8 mouse cellular contexts compared by ENCODE assay signal in genomic region chr2:121296754-121297231, GRCm38 (mm10). TPM values are rescaled to one million over a fixed set of nuclear protein-coding genes. Genes with fewer than 3 reads are reported as not detected.
DNase-seq lines count a peak whose midpoint lies in the region; ATAC-seq and TF ChIP-seq lines count a peak whose summit lies in the region.

No protein-coding gene starts in this region.

- no peaks in the 10 kb centered on the region for H3K36me3 ChIP-seq in lung, embryonic 16.5 days (ENCODE audit: control insufficient read depth, insufficient read depth, low read length)
- peaks cover 2% of the 10 kb centered on the region; the same call in 1 of the 2 replicates for H3K36me3 ChIP-seq in limb, embryonic 11.5 days (ENCODE audit: control insufficient read depth, insufficient read depth, low read length)
- peaks cover 8% of the 10 kb centered on the region for H3K36me3 ChIP-seq in stomach, embryonic 15.5 days

- peak overlapping the region; percentile 71 for H3K4me2 ChIP-seq in lung, embryonic 16.5 days (ENCODE audit: low read depth, low read length)
- peak overlapping the region; percentile 58; the same call in 1 of the 2 replicates for H3K4me2 ChIP-seq in limb, embryonic 11.5 days (ENCODE audit: low read depth, severe bottlenecking)
- peak overlapping the region; percentile 77 for H3K4me2 ChIP-seq in stomach, embryonic 15.5 days

- no peaks in the 10 kb centered on the region for H3K9me3 ChIP-seq in lung, embryonic 16.5 days (ENCODE audit: control insufficient read depth, low read length)
- H3K9me3 ChIP-seq in limb, embryonic 11.5 days (ENCODE audit: control insufficient read depth, low read length) = no peaks in the 10 kb centered on the region
- no peaks in the 10 kb centered on the region for H3K9me3 ChIP-seq in stomach, embryonic 15.5 days

- no peaks in the 10 kb centered on the region for H3K27me3 ChIP-seq in cerebellum, adult 2 months (ENCODE audit: control insufficient read depth, insufficient read depth, low read length)
- H3K27me3 ChIP-seq in lung, embryonic 16.5 days (ENCODE audit: control insufficient read depth, insufficient read depth, low read depth, low read length) = peaks cover 5% of the 10 kb centered on the region; the same call in 1 of the 2 replicates
- H3K27me3 ChIP-seq in limb, embryonic 11.5 days (ENCODE audit: control insufficient read depth, insufficient read depth, low read length) = peaks cover 24% of the 10 kb centered on the region
- peaks cover 9% of the 10 kb centered on the region for H3K27me3 ChIP-seq in stomach, embryonic 15.5 days (replicated peaks)

- TF ChIP-seq POLR2A in cerebellum, adult 2 months (IDR thresholded peaks at IDR 0.05; ENCODE audit: borderline replicate concordance, insufficient read depth, low read length) = no peak

- no peak for TF ChIP-seq CTCF in cerebellum, adult 2 months (IDR thresholded peaks at IDR 0.05; ENCODE audit: borderline replicate concordance, insufficient read depth, low read depth, low read length)

- no peak for ATAC-seq in lung, embryonic 16.5 days (ENCODE audit: low read depth)
- ATAC-seq in limb, embryonic 11.5 days (ENCODE audit: insufficient number of reproducible peaks, low FRiP score, low TSS enrichment, low read depth) = no peak
- ATAC-seq in stomach, embryonic 15.5 days (ENCODE audit: insufficient read depth, low FRiP score, low read depth) = no peak

- 4% methylated on average over 6 of the region's 6 CpGs for WGBS in cerebellum, adult 2 months
- WGBS in lung, embryonic 16.5 days = 13% methylated on average over 6 of the region's 6 CpGs
- WGBS in limb, embryonic 11.5 days = 8% methylated on average over 6 of the region's 6 CpGs
- 18% methylated on average over 6 of the region's 6 CpGs for WGBS in stomach, embryonic 15.5 days

- peaks cover 36% of the 10 kb centered on the region for H3K4me1 ChIP-seq in cerebellum, adult 2 months (ENCODE audit: control insufficient read depth, insufficient read depth, low read length)
- H3K4me1 ChIP-seq in lung, embryonic 16.5 days (replicated peaks; ENCODE audit: control insufficient read depth, insufficient read depth, low read length) = peaks cover 28% of the 10 kb centered on the region
- H3K4me1 ChIP-seq in limb, embryonic 11.5 days (ENCODE audit: control insufficient read depth, insufficient read depth, low read length) = peaks cover 34% of the 10 kb centered on the region
- peaks cover 37% of the 10 kb centered on the region for H3K4me1 ChIP-seq in stomach, embryonic 15.5 days

- H3K4me3 ChIP-seq in cerebellum, adult 2 months (replicated peaks; ENCODE audit: insufficient read depth, low read depth, low read length) = peak overlapping the region; percentile 99
- H3K4me3 ChIP-seq in lung, embryonic 16.5 days (ENCODE audit: low read length) = peak overlapping the region; percentile 53; the same call in 1 of the 2 replicates
- H3K4me3 ChIP-seq in limb, embryonic 11.5 days (ENCODE audit: low read depth, low read length) = no peak overlapping the region
- peak overlapping the region; percentile 51 for H3K4me3 ChIP-seq in stomach, embryonic 15.5 days (replicated peaks)

- H3K9ac ChIP-seq in lung, embryonic 16.5 days (ENCODE audit: low read length) = no peak overlapping the region
- no peak overlapping the region for H3K9ac ChIP-seq in limb, embryonic 11.5 days (ENCODE audit: low read length)
- H3K9ac ChIP-seq in stomach, embryonic 15.5 days = no peak overlapping the region

- peak; percentile 47 to 62 for DNase-seq in cerebellum, adult 2 months
- no peak for DNase-seq in cerebellum, postnatal 36 days
- no peak for DNase-seq in lung, postnatal 10 days
- DNase-seq in limb, embryonic 11.5 days (ENCODE audit: low spot score) = no peak
- DNase-seq in Muller cell, postnatal 12 days (ENCODE audit: inconsistent ontology term) = no peak
- DNase-seq in adrenal gland, postnatal 14 days = no peak

- H3K27ac ChIP-seq in cerebellum, adult 2 months (ENCODE audit: insufficient read depth, low read length) = peak overlapping the region; percentile 93
- H3K27ac ChIP-seq in lung, embryonic 16.5 days (ENCODE audit: low read length) = no peak overlapping the region
- H3K27ac ChIP-seq in limb, embryonic 11.5 days (replicated peaks; ENCODE audit: low read depth, low read length) = no peak overlapping the region
- H3K27ac ChIP-seq in stomach, embryonic 15.5 days = no peak overlapping the region

RNA-seq across cellular contexts. Expression of gene Map1a, which starts 7.4 kb away (rescaled TPM):
- 223 and 254 TPM in 2 replicates for polyA plus RNA-seq in cerebellum, adult 2 months (2012; rRNA removed)
- 2.4 and 2.6 TPM in 2 replicates for polyA plus RNA-seq in lung, embryonic 16.5 days (2015; fragmentation: Nextera tagmentation; extraction: Ambion mirVana)
- 2.9 and 3.6 TPM in 2 replicates for polyA plus RNA-seq in limb, embryonic 11.5 days (2014; fragmentation: Nextera tagmentation; extraction: Ambion mirVana)
- polyA plus RNA-seq in stomach, embryonic 15.5 days (2015; fragmentation: Nextera tagmentation; extraction: Ambion mirVana) = 4.0 and 5.3 TPM in 2 replicates
- total RNA-seq in adrenal gland, postnatal 14 days (2021) = 5.1 and 12.0 TPM in 2 replicates

RNA-seq across cellular contexts. Expression of gene Trp53bp1, which starts 25.6 kb away (rescaled TPM):
- 57.9 and 59.4 TPM in 2 replicates for polyA plus RNA-seq in cerebellum, adult 2 months (2012; rRNA removed)
- 50.7 and 53.1 TPM in 2 replicates for polyA plus RNA-seq in lung, embryonic 16.5 days (2015; fragmentation: Nextera tagmentation; extraction: Ambion mirVana)
- 104 TPM in 2 replicates for polyA plus RNA-seq in limb, embryonic 11.5 days (2014; fragmentation: Nextera tagmentation; extraction: Ambion mirVana)
- 51.9 and 60.6 TPM in 2 replicates for polyA plus RNA-seq in stomach, embryonic 15.5 days (2015; fragmentation: Nextera tagmentation; extraction: Ambion mirVana)
- 58.6 and 59.9 TPM in 2 replicates for total RNA-seq in adrenal gland, postnatal 14 days (2021)

RNA-seq across cellular contexts. Expression of gene Ppip5k1, which starts 58.4 kb away (rescaled TPM):
- 160 and 183 TPM in 2 replicates for polyA plus RNA-seq in cerebellum, adult 2 months (2012; rRNA removed)
- polyA plus RNA-seq in lung, embryonic 16.5 days (2015; fragmentation: Nextera tagmentation; extraction: Ambion mirVana) = 12.0 and 12.7 TPM in 2 replicates
- 8.5 and 8.6 TPM in 2 replicates for polyA plus RNA-seq in limb, embryonic 11.5 days (2014; fragmentation: Nextera tagmentation; extraction: Ambion mirVana)
- polyA plus RNA-seq in stomach, embryonic 15.5 days (2015; fragmentation: Nextera tagmentation; extraction: Ambion mirVana) = 16.7 and 18.1 TPM in 2 replicates
- 51.8 and 51.9 TPM in 2 replicates for total RNA-seq in adrenal gland, postnatal 14 days (2021)

Comparison
In these comparisons a context has a peak if more than half of its experiments do, and no peak if none do; other contexts are left out.
1. DNase-seq: peak in cerebellum, adult 2 months (2 of 2); none in cerebellum, postnatal 36 days (0 of 2), lung, postnatal 10 days (single experiment), limb, embryonic 11.5 days (single experiment), Muller cell, postnatal 12 days (single experiment) and adrenal gland, postnatal 14 days (single experiment).
2. RNA of gene Map1a, which starts 7.4 kb away (polyA plus RNA-seq): 223 to 254 TPM in cerebellum, adult 2 months; 4.0 to 5.3 TPM in stomach, embryonic 15.5 days, 2.9 to 3.6 TPM in limb, embryonic 11.5 days and 2.4 to 2.6 TPM in lung, embryonic 16.5 days; every median in the first group is over 10 times any median in the second.
3. Peak in every context shown above with its lines, with median percentiles within 50 percentile points of each other: H3K4me2 ChIP-seq.